Mouse (Mus musculus): ENCODE measurements at regions not wholly inside any gene's neighbourhood (a gene's known extent, or its start where the extent isn't known, plus 50 kb on each side); places are given as distances from the start of the nearest gene placed in this dataset.

DNA sequence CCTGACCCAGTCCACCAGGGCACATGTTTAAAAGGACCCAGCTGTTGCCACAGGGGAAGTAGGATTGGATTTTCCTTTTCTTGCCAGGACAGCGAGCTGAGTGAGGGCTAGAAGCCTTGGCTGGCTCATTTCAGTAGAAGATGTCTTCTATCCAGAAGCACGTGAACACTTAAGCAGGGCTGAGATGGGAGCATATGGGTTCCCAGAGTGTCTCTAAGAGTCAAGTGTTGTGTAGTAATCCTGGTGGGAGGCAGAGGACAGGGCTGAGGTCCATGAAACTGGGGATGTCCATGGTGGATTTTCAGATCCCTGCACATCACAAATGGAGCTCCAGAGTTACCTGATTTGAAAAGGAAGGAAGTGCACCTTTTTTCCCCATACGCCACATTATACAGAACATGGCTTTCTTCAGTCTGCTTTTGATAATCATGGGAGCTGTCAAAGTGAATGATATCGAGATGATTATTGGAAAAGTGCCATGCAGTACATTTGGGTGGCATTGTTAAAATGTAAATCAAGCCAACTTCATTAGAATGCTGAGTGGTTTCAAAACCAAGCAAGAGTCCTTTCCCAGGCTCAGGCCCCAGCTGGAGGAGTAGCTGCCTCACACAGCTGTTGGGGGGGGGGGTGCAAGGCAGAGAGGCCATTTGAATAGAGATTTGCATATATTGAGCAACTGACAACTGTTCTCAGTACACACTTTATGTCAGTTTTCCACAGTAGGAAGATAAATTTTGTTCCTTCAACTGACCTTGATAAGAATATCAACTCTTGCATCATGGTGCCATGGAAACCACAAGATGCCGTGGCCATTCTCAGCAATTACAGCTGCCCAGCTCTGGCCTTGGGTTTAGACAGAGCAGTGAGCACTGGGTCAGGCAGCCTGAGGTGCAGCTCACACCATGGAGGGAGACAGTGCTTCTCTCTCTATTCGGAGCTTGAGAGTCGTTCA lies 81.7 kb downstream of the Slc35b3 start:
- no peaks in the 10 kb centered on the region for H3K27me3 ChIP-seq (replicated peaks; ENCODE audit: control insufficient read depth, insufficient read depth, low read length)
- DNase-seq (ENCODE audit: low spot score) (no peak), ATAC-seq (ENCODE audit: low read depth) (no peak)
- H3K27ac ChIP-seq (replicated peaks; ENCODE audit: low read depth, low read length), result no peak overlapping the region
- no peak overlapping the region for H3K9ac ChIP-seq (ENCODE audit: low read depth, low read length)
- WGBS, result 78% methylated on average over 7 of the region's 7 CpGs
- no peaks in the 10 kb centered on the region for H3K9me3 ChIP-seq (ENCODE audit: control insufficient read depth, low read length)
- no peak overlapping the region for H3K4me2 ChIP-seq (ENCODE audit: low read depth, low read length)
- no peaks in the 10 kb centered on the region for H3K36me3 ChIP-seq (ENCODE audit: control insufficient read depth, insufficient read depth, low read length)
- H3K4me1 ChIP-seq (ENCODE audit: control insufficient read depth, insufficient read depth, low read length), result no peaks in the 10 kb centered on the region
- H3K4me3 ChIP-seq (ENCODE audit: low read depth, low read length), result no peak overlapping the region

DNA sequence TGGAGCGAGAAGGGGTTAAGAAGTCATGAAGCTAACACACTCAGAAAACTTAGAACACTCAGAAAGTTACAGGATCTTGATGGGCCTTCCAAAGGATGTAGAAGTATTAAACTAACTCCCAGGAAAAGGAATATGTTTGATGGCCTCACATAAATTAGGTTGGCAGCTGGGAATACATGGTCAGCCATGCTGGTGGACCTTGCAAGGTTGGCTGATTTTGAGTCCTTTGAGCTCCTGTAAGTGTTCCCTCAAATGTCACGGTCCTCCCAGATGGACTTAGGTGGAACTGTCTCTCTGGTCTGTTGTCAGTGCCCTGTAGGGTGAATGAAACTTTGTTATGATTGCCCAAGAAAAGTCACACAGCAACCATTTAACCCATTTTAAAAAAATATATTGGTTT lies 84.8 kb downstream of the Slc35b3 start:
- Histone ChIP-seq H3K27me3 (replicated peaks; ENCODE audit: control insufficient read depth, insufficient read depth, low read length) (no peaks in the 10 kb centered on the region), H3K9ac (ENCODE audit: low read depth, low read length) (no peak overlapping the region), H3K4me1 (ENCODE audit: control insufficient read depth, insufficient read depth, low read length) (no peaks in the 10 kb centered on the region), H3K27ac (replicated peaks; ENCODE audit: low read depth, low read length) (no peak overlapping the region), H3K4me2 (ENCODE audit: low read depth, low read length) (no peak overlapping the region), H3K4me3 (ENCODE audit: low read depth, low read length) (no peak overlapping the region), H3K9me3 (ENCODE audit: control insufficient read depth, low read length) (no peaks in the 10 kb centered on the region), H3K36me3 (ENCODE audit: control insufficient read depth, insufficient read depth, low read length) (no peaks in the 10 kb centered on the region)
- DNase-seq (ENCODE audit: low spot score) (no peak), ATAC-seq (ENCODE audit: low read depth) (no peak)
- WGBS, result 87% methylated on average over 2 of the region's 2 CpGs

DNA sequence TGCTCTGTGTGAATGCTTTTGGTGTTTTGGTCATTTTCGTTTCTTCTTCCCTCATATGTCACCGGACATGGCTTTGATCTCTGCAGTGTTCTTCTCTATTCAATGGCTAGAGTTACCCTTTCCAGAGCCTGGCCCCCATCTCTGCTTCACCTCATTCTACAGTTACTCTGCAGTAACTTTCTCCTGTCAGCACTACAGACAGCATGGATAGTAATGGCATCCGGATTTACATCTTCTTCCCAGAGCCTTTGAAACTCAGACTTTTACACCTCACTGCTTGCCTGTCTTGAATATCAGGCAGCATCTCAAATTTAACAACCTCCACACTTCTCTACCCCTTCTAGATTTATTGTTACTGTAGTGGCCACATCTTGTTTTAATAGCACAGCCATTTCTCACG lies 96.7 kb downstream of the Slc35b3 start:
- H3K27ac ChIP-seq (replicated peaks; ENCODE audit: low read depth, low read length), result no peak overlapping the region
- no peak overlapping the region for H3K4me2 ChIP-seq (ENCODE audit: low read depth, low read length)
- no peaks in the 10 kb centered on the region for H3K36me3 ChIP-seq (ENCODE audit: control insufficient read depth, insufficient read depth, low read length)
- no peaks in the 10 kb centered on the region for H3K9me3 ChIP-seq (ENCODE audit: control insufficient read depth, low read length)
- WGBS, result 64% methylated on average over 4 of the region's 4 CpGs
- H3K4me3 ChIP-seq (ENCODE audit: low read depth, low read length), result no peak overlapping the region
- no peak for DNase-seq (ENCODE audit: low spot score)
- H3K4me1 ChIP-seq (ENCODE audit: control insufficient read depth, insufficient read depth, low read length), result no peaks in the 10 kb centered on the region
- no peak for ATAC-seq (ENCODE audit: low read depth)
- H3K9ac ChIP-seq (ENCODE audit: low read depth, low read length), result no peak overlapping the region
- no peaks in the 10 kb centered on the region for H3K27me3 ChIP-seq (replicated peaks; ENCODE audit: control insufficient read depth, insufficient read depth, low read length)

DNA sequence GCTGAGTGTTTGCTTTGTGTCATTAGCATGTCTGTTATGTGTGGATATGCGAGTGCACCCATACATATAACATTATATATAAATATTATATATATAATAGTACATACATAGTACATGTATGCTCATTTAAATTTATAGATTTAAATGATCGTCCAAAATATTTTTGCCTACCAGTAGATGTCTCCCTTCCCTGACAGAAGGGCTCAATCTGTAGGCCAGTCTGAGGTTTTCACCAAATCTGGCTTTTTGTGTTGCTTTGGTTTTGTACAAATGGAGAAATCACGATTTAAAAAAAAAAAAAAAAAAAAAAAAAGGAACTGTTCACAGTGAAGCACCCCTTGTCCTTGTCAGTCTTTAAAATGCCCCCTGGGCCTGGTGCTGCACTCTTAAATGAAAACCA lies 104.9 kb downstream of the Slc35b3 start:
- Histone ChIP-seq H3K4me3 (ENCODE audit: low read depth, low read length) (no peak overlapping the region), H3K4me1 (ENCODE audit: control insufficient read depth, insufficient read depth, low read length) (no peaks in the 10 kb centered on the region), H3K36me3 (ENCODE audit: control insufficient read depth, insufficient read depth, low read length) (no peaks in the 10 kb centered on the region), H3K27ac (replicated peaks; ENCODE audit: low read depth, low read length) (no peak overlapping the region), H3K4me2 (ENCODE audit: low read depth, low read length) (no peak overlapping the region), H3K9me3 (ENCODE audit: control insufficient read depth, low read length) (no peaks in the 10 kb centered on the region), H3K27me3 (replicated peaks; ENCODE audit: control insufficient read depth, insufficient read depth, low read length) (no peaks in the 10 kb centered on the region), H3K9ac (ENCODE audit: low read depth, low read length) (no peak overlapping the region)
- WGBS, result 46% methylated on average over 3 of the region's 3 CpGs
- ATAC-seq (ENCODE audit: low read depth), result no peak
- peak; percentile 6 for DNase-seq (ENCODE audit: low spot score)

DNA sequence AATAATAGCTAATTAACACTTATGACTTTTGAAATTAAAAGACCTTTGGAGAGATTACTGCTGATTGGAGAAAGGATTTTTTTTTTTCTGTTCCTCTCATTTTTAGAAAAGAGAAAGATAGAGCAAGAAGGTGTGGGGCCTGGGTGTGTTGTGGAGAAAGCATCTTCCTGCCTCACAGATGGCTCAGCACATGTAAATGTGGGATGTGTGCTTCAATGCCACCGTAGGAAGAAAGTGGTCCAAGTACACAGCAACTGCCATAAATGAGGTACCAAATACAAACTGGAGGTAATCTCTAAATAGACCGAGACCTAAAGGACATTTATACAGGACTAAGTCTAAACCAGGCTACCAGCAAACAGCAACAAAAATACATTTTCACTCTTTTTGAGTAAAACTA lies 105.7 kb downstream of the Slc35b3 start:
- Histone ChIP-seq H3K9ac (ENCODE audit: low read depth, low read length) (no peak overlapping the region), H3K27ac (replicated peaks; ENCODE audit: low read depth, low read length) (no peak overlapping the region), H3K9me3 (ENCODE audit: control insufficient read depth, low read length) (no peaks in the 10 kb centered on the region), H3K27me3 (replicated peaks; ENCODE audit: control insufficient read depth, insufficient read depth, low read length) (no peaks in the 10 kb centered on the region), H3K4me3 (ENCODE audit: low read depth, low read length) (no peak overlapping the region), H3K36me3 (ENCODE audit: control insufficient read depth, insufficient read depth, low read length) (no peaks in the 10 kb centered on the region), H3K4me2 (ENCODE audit: low read depth, low read length) (no peak overlapping the region), H3K4me1 (ENCODE audit: control insufficient read depth, insufficient read depth, low read length) (no peaks in the 10 kb centered on the region)
- DNase-seq (ENCODE audit: low spot score), result no peak
- 80% methylated on average over 2 of the region's 2 CpGs for WGBS
- no peak for ATAC-seq (ENCODE audit: low read depth)

DNA sequence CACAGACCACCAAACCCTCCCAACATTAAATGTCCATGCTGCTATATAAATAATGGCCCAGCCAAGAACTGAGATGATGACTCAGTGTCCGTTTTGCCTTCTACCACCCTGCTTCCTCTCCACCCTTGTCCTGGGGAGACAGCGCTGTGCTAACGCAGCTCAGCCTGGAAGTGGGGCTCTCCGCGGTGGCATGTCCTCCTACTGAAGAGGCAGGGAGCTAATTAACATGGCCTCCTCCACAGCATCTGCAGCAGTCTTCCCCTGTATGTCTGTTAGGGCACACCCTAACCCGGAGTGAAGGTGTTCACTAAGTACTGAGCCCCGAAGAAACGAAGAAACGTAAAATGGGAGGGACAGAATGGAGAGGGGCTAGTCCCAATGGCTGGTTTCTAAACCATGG lies 107.8 kb downstream of the Slc35b3 start:
- no peaks in the 10 kb centered on the region for H3K9me3 ChIP-seq (ENCODE audit: control insufficient read depth, low read length)
- no peak overlapping the region for H3K4me2 ChIP-seq (ENCODE audit: low read depth, low read length)
- no peak for ATAC-seq (ENCODE audit: low read depth)
- no peak overlapping the region for H3K9ac ChIP-seq (ENCODE audit: low read depth, low read length)
- WGBS, result 49% methylated on average over 9 of the region's 9 CpGs
- no peak overlapping the region for H3K27ac ChIP-seq (replicated peaks; ENCODE audit: low read depth, low read length)
- H3K27me3 ChIP-seq (replicated peaks; ENCODE audit: control insufficient read depth, insufficient read depth, low read length), result no peaks in the 10 kb centered on the region
- no peaks in the 10 kb centered on the region for H3K4me1 ChIP-seq (ENCODE audit: control insufficient read depth, insufficient read depth, low read length)
- H3K36me3 ChIP-seq (ENCODE audit: control insufficient read depth, insufficient read depth, low read length), result no peaks in the 10 kb centered on the region
- H3K4me3 ChIP-seq (ENCODE audit: low read depth, low read length), result no peak overlapping the region
- DNase-seq (ENCODE audit: low spot score), result no peak

DNA sequence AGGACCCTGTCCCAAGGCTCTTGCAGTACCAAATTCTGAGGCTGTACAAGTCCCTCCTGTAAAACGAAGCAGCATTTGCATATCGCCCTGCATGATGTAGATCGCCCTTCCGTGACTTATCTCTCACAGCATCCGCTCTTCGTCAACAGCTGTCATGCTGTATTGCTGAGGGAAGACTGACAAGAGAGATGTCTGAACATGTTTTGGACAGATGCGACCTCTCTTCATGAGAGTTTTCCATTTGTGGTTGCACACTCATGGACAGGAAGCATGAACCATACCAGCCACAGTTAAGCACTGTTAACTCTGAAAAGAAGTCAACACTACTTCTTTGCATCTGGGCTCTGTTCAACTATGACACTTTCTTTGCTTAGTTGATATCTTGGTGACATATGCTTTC lies 108.9 kb downstream of the Slc35b3 start:
- Histone ChIP-seq H3K9me3 (ENCODE audit: control insufficient read depth, low read length) (no peaks in the 10 kb centered on the region), H3K36me3 (ENCODE audit: control insufficient read depth, insufficient read depth, low read length) (no peaks in the 10 kb centered on the region), H3K9ac (ENCODE audit: low read depth, low read length) (no peak overlapping the region), H3K27me3 (replicated peaks; ENCODE audit: control insufficient read depth, insufficient read depth, low read length) (no peaks in the 10 kb centered on the region), H3K4me2 (ENCODE audit: low read depth, low read length) (no peak overlapping the region), H3K4me1 (ENCODE audit: control insufficient read depth, insufficient read depth, low read length) (no peaks in the 10 kb centered on the region), H3K27ac (replicated peaks; ENCODE audit: low read depth, low read length) (no peak overlapping the region), H3K4me3 (ENCODE audit: low read depth, low read length) (no peak overlapping the region)
- peak; percentile 5 for DNase-seq (ENCODE audit: low spot score)
- ATAC-seq (ENCODE audit: low read depth), result no peak
- 77% methylated on average over 7 of the region's 7 CpGs for WGBS

DNA sequence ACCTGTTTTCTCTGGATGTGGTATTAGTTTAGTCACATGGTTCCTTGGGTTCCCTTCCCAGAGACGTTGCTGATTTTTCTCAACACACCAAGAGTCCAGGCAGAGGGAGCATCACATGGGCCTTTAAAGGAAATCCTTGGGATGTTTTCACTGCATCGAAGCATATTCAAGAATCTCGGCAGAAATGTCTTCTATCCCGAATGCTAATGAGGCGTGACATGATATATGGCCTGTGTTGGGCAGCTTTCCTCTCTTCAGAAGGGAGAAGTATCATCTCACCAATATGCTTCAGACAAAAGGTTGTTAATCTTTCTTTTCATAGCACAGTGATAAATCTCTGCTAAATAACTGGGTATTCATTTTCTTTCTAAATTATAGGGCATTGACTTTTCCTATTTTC lies 122.4 kb downstream of the Slc35b3 start:
- 70% methylated on average over 5 of the region's 5 CpGs for WGBS
- DNase-seq (ENCODE audit: low spot score) (no peak), ATAC-seq (ENCODE audit: low read depth) (no peak)
- Histone ChIP-seq H3K36me3 (ENCODE audit: control insufficient read depth, insufficient read depth, low read length) (no peaks in the 10 kb centered on the region), H3K27ac (replicated peaks; ENCODE audit: low read depth, low read length) (no peak overlapping the region), H3K27me3 (replicated peaks; ENCODE audit: control insufficient read depth, insufficient read depth, low read length) (no peaks in the 10 kb centered on the region), H3K4me3 (ENCODE audit: low read depth, low read length) (no peak overlapping the region), H3K4me1 (ENCODE audit: control insufficient read depth, insufficient read depth, low read length) (no peaks in the 10 kb centered on the region), H3K9ac (ENCODE audit: low read depth, low read length) (no peak overlapping the region), H3K9me3 (ENCODE audit: control insufficient read depth, low read length) (no peaks in the 10 kb centered on the region), H3K4me2 (ENCODE audit: low read depth, low read length) (no peak overlapping the region)

DNA sequence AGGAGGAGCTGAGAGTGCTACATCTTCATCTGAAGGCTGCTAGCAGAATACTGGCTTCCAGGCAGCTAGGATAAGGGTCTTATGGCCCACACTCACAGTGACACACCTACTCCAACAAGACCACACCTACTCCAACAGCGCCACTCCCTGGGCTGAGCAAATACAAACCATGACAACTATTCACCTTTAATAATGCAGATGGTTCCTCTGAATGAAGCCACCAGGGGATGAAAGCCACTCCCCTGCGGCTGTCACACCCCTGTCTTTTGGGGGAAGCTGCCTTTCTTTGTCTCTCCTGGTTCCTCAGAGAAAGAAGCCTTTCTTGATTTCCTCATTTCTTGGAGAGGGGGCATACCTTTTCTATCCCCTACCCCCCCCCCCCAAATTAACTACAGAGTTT lies 135.0 kb downstream of the Slc35b3 start:
- Histone ChIP-seq H3K4me1 (ENCODE audit: control insufficient read depth, insufficient read depth, low read length) (no peaks in the 10 kb centered on the region), H3K27ac (replicated peaks; ENCODE audit: low read depth, low read length) (no peak overlapping the region), H3K27me3 (replicated peaks; ENCODE audit: control insufficient read depth, insufficient read depth, low read length) (no peaks in the 10 kb centered on the region), H3K36me3 (ENCODE audit: control insufficient read depth, insufficient read depth, low read length) (no peaks in the 10 kb centered on the region), H3K4me3 (ENCODE audit: low read depth, low read length) (no peak overlapping the region), H3K9ac (ENCODE audit: low read depth, low read length) (no peak overlapping the region), H3K4me2 (ENCODE audit: low read depth, low read length) (no peak overlapping the region), H3K9me3 (ENCODE audit: control insufficient read depth, low read length) (no peaks in the 10 kb centered on the region)
- 11% methylated on average over 2 of the region's 2 CpGs for WGBS
- ATAC-seq (ENCODE audit: low read depth), result no peak
- no peak for DNase-seq (ENCODE audit: low spot score)
